Mouse (Mus musculus) NIH3T3 (cell line): ENCODE results near the gene Atp4b.

Experiments used
- DNase-seq: peaks from one replicate; pipeline ENCODE4 v3.0.0-alpha.2; 2012; ENCODE audit warnings: low read depth

The Atp4b gene

GRCm38 (mm10) chr8:13396725-13397124, at the start of gene Atp4b:
Gene Atp4b (minus strand): TSS chr8:13396825.
- no peak for DNase-seq

GRCm38 (mm10) chr8:13442152-13442551, 45.5 kb upstream of the Atp4b start:
- DNase-seq, result no peak

- no peak for DNase-seq
These were observed 40.9 kb upstream of the Atp4b start for GRCm38 (mm10) chr8:13437531-13437930.

GRCm38 (mm10) chr8:13436052-13436451, 39.4 kb upstream of the Atp4b start:
- DNase-seq, result no peak

- DNase-seq, result no peak
These were observed 38.3 kb upstream of the Atp4b start, which contains the start of gene Tmem255b for GRCm38 (mm10) chr8:13434889-13435288. Gene Tmem255b (plus strand): TSS chr8:13435189.

- DNase-seq, result no peak
These were observed 36.5 kb upstream of the Atp4b start for GRCm38 (mm10) chr8:13433130-13433529.

GRCm38 (mm10) chr8:13430866-13431265, 34.2 kb upstream of the Atp4b start:
- DNase-seq, result no peak

GRCm38 (mm10) chr8:13430412-13430811, 33.8 kb upstream of the Atp4b start:
- peak; percentile 20 for DNase-seq

- no peak for DNase-seq
These were observed 31.5 kb upstream of the Atp4b start for GRCm38 (mm10) chr8:13428156-13428555.

- DNase-seq, result no peak
These were observed 30.7 kb upstream of the Atp4b start for GRCm38 (mm10) chr8:13427351-13427750.

DNA sequence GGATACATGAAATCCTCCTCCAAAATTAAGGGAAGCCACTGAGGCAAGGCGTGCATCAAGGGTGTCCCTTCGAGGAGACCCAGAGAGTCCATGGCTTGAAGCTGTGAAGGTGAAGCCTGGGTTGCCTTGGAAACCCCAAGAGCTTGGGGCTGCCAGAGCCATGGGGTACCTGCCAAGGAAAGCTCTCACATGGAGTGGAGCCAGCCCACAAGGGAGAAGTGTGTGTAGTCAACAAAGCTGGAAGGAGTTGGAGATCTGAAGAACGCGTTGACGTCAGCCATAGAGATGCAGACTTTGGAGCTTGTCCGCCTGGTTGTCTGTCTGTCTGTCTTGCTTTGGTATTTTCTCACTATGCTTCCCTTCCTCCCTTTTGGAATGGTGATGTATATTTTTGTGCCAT, 24.3 kb upstream of the Atp4b start:
- peak; percentile 13 for DNase-seq

- DNase-seq, result no peak
These were observed 22.6 kb upstream of the Atp4b start for GRCm38 (mm10) chr8:13419111-13419639.

- no peak for DNase-seq
These were observed 19.3 kb upstream of the Atp4b start for GRCm38 (mm10) chr8:13415879-13416278.

- DNase-seq, result no peak
These were observed 17.3 kb upstream of the Atp4b start for GRCm38 (mm10) chr8:13413823-13414390.

DNA sequence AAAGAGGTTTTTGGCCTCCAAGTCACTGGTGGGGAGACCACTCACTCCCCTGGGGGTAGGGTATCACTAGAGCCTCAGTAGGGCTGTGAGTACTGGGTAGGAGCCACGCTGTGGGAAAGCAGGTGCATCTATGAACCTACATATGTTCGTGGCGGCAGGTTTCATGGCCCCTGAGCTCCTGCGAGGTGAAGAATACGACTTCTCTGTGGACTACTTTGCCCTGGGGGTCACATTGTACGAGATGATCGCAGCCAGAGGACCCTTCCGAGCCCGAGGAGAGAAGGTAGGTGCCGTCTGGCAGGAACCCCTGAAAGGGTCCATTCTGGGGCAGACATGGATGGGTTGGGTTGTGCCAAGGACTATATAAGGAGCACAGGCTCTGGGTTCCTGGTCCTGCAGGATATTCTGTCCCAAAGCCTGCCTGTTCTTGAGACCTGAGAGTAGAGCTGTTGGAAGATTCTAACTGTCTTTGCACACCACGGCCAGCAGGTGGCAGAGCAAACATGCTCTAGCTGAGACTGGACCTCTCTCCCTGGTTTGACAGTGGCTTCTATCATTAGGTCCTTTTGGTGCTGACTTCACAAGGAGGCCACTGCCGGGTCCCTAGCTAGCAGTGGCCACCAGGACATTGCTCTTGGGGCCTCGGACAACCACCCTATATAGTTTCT, 16.4 kb upstream of the Atp4b start:
- peak; percentile 87 for DNase-seq

- DNase-seq, result peak; percentile 90
These were observed 15.0 kb upstream of the Atp4b start for GRCm38 (mm10) chr8:13411597-13411996.

GRCm38 (mm10) chr8:13406011-13406410, 9.4 kb upstream of the Atp4b start:
- no peak for DNase-seq

- no peak for DNase-seq
These were observed 8.1 kb upstream of the Atp4b start, which contains the start of gene Grk1 for GRCm38 (mm10) chr8:13404666-13405131. Gene Grk1 (plus strand): TSS chr8:13405081.

DNA sequence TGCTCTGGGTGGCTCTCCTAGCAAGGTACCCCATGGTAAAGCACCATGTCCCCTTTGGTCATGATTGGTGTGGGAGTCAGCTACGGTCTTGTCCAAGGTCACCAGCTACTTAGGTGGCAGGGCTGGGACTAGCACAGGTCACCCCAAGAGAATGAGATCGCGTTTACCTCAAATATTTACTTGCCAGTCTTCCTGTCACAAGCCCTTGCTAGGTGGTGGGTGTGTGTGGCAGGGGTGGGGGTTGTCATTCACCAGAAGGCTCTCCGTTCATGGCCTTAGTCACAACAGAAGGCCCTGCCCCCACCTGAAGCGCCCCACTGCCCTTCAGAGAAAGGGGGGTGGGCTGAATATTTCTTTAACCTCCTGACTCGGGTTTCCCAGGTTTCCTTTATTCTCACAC, 6.9 kb upstream of the Atp4b start:
- no peak for DNase-seq

- no peak for DNase-seq
These were observed 2.8 kb downstream of the Atp4b start for GRCm38 (mm10) chr8:13393869-13394268.

DNA sequence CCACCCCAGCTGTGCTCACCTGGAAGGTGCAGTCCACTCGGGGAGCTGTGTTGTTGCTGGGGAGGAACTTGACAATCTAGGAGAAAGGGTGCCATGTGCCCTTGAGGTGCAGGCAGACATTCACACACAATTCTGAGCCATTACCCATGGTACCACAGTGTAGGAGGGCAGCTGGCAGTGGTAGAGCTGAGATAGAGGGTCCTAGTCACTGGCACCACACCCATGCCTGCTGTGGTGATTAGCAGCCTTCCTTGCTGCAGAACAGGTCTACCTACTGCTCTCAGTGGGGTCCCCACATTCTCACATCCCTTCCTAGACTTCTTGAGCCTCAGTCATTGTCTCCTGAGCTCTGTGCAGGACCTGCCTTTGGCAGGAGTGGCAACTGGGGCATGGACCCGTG, 7.9 kb downstream of the Atp4b start:
- no peak for DNase-seq

DNA sequence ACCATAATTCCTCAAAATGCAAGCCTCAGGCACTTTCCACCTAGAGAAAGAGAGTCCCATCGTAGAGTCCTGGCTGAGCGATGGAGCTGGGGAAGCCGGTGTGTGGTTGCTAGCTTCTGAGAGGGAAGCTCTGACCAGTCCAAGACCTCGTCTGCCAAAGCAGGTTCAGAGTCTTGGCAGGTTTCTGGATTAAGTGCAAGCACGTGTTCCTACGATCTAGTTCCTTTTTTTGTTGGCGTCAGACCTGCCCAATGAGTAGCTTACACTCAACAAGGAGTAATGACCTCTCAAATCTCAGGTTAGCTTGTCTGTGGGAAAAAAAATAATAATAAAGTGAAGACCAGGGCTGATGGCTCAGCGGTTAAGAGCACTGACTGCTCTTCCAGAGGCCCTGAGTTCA, 8.9 kb downstream of the Atp4b start:
- DNase-seq, result no peak

- DNase-seq, result no peak
These were observed 10.3 kb downstream of the Atp4b start for GRCm38 (mm10) chr8:13386366-13386765.

DNA sequence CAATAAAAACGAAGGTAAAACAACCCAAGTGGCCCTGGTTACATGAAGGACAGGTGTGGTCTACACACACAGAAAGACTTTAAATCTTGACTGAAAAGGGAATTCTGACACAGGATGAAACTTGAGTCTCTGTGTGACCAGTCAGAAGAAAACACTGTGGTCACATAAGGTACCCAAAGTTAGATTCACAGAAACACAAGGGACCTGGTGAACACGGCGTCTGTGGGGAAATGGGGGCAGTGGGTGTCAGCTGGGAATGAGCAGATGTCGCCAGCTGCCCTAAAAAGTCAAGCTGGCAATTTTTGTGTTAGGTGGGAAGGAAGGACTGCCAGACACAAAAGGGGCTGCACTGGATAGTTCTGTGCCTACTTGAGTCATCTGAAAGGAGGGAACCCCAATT, 13.6 kb downstream of the Atp4b start:
- no peak for DNase-seq
